Mouse (Mus musculus) testis, adult 2 months (tissue): ENCODE results near the gene Camkk2.

Source experiments
- CTCF ChIP-seq: fragments of 200-500 bp; IDR thresholded peaks from 2 replicates; pipeline ENCODE4 v1.5.1; 2012; ENCODE audit warnings: low read depth, mild to moderate bottlenecking, inconsistent platforms, low read length, moderate library complexity; ENCODE audit not compliant: control insufficient read depth, insufficient read depth, insufficient replicate concordance
- POLR2A ChIP-seq: fragments of 200-500 bp; IDR thresholded peaks from 2 replicates; pipeline ENCODE4 v1.6.1; 2012; ENCODE audit warnings: low read depth, mild to moderate bottlenecking, inconsistent platforms, low read length, moderate library complexity; ENCODE audit not compliant: control insufficient read depth

DNA sequence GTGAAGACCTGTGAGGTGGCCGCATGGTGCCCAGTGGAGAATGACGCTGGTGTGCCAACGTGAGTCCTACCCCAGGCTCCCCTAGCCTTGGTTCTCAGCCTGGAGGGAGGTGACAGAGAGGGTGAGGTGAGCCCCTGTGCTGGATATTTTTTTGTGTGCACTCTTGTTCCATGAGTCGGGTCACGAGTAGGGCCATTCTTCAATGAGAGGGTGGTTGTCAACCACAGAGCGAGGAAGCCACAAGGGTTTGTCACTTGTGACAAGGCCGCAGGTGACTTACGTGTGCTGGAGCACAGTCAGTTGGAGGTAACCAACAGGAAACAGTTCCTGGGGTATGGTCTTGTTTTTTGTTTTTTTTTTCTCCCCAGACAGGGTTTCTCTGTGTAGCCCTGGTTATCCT is 60.0 kb downstream of the Camkk2 start:
- TF ChIP-seq CTCF: no peak
- TF ChIP-seq POLR2A: no peak
